26 mouse cellular contexts compared by ENCODE assay signal in the genomic region with DNA sequence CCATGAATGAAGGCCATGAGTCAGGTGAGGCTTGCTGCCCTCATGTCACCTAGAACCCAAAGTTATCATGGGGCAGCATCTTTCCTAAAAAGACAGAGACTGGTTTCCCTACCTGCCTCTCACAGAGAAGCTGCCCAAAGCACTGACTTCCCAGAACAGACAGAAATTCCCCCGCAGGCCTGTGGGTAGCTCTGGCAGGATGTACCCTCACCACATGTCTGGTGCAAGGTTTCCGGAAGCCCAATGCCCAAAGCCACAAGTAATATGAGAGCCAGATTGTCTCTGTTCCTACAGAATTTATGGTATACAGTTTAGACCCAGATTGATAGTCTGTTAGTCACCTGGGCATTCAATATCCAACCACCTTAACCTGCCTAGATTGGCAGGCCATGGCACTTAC. TPM values are rescaled to one million over a fixed set of nuclear protein-coding genes. Genes with fewer than 3 reads are reported as not detected.
A peak's percentile ranks its signal among the peaks of the same experiment; 100 is the strongest.
DNase-seq lines count a peak whose midpoint lies in the region; ATAC-seq and TF ChIP-seq lines count a peak whose summit lies in the region.
"Had no signal": no experiment of that assay in that cellular context is flagged by ENCODE, and none has a peak within 500 bp of the region (broad histone marks: within the 10 kb centered on the region; RNA-seq: fewer than 3 reads in every experiment).

No protein-coding gene starts in this region.

- no peak overlapping the region for H3K4me3 ChIP-seq in hindbrain, embryonic 11.5 days (ENCODE audit: low read depth, low read length)
- H3K4me3 ChIP-seq in liver, postnatal 0 days (ENCODE audit: low read depth, low read length): no peak overlapping the region
- H3K4me3 ChIP-seq: embryonic facial prominence, embryonic 13.5 days; forebrain, embryonic 13.5 days; gastrocnemius, adult 2 months; heart, embryonic 10.5 days; hindbrain, embryonic 10.5 days; hindbrain, embryonic 15.5 days had no signal

- no peaks in the 10 kb centered on the region for H3K9me3 ChIP-seq in hindbrain, embryonic 11.5 days (ENCODE audit: control insufficient read depth, low read length)
- H3K9me3 ChIP-seq in liver, postnatal 0 days (ENCODE audit: low read length): no peaks in the 10 kb centered on the region
- H3K9me3 ChIP-seq: embryonic facial prominence, embryonic 13.5 days; forebrain, embryonic 13.5 days; G1E; heart, embryonic 10.5 days; hindbrain, embryonic 10.5 days; hindbrain, embryonic 15.5 days had no signal

- intact Hi-C loops in gastrocnemius, postnatal 36 days (cut with DNase I): no loop called here

- no peak for TF ChIP-seq EP300 in liver, postnatal 0 days (IDR thresholded peaks at IDR 0.05; ENCODE audit: low read depth)

- H3K4me1 ChIP-seq in hindbrain, embryonic 11.5 days (replicated peaks; ENCODE audit: control insufficient read depth, insufficient read depth, low read length): no peaks in the 10 kb centered on the region
- H3K4me1 ChIP-seq in liver, postnatal 0 days (ENCODE audit: insufficient read depth): no peaks in the 10 kb centered on the region
- H3K4me1 ChIP-seq: embryonic facial prominence, embryonic 13.5 days; forebrain, embryonic 13.5 days; heart, embryonic 10.5 days; hindbrain, embryonic 15.5 days had no signal

- H3K36me3 ChIP-seq in hindbrain, embryonic 11.5 days (ENCODE audit: control insufficient read depth, insufficient read depth, low read length): no peaks in the 10 kb centered on the region
- H3K36me3 ChIP-seq in liver, postnatal 0 days (replicated peaks; ENCODE audit: insufficient read depth, low read length): no peaks in the 10 kb centered on the region
- H3K36me3 ChIP-seq: embryonic facial prominence, embryonic 13.5 days; G1E; heart, embryonic 10.5 days; hindbrain, embryonic 10.5 days; hindbrain, embryonic 15.5 days had no signal

- no peak overlapping the region for H3K9ac ChIP-seq in hindbrain, embryonic 11.5 days (ENCODE audit: low read depth, low read length)
- H3K9ac ChIP-seq in liver, postnatal 0 days (replicated peaks): no peak overlapping the region
- H3K9ac ChIP-seq: embryonic facial prominence, embryonic 13.5 days; forebrain, embryonic 13.5 days; forebrain, postnatal 0 days; hindbrain, embryonic 15.5 days had no signal

- peak; percentile 83 for DNase-seq in 416B (ENCODE audit: low read depth)
- DNase-seq in T-cell, adult 2 months (ENCODE audit: low spot score): peak; percentile 9
- DNase-seq in gastrocnemius, postnatal 36 days: no peak
- no peak for DNase-seq in hindbrain, embryonic 11.5 days (ENCODE audit: low spot score)
- DNase-seq in liver, postnatal 0 days: no peak
- DNase-seq: adrenal gland, postnatal 14 days; cerebellum, adult 11-12 months; cerebellum, adult 9-10 months; cerebellum, postnatal 25 days; forebrain, postnatal 0 days; gastrocnemius, adult 2 months; gastrocnemius, postnatal 25 days; heart, adult 18-20 months; heart, postnatal 10 days had no signal

- ATAC-seq in granulocyte monocyte progenitor cell, adult 5-6 weeks (replicated peaks; ENCODE audit: poor library complexity, severe bottlenecking): peak; percentile 90
- ATAC-seq in megakaryocyte progenitor cell, adult 5-6 weeks (replicated peaks; ENCODE audit: poor library complexity): peak; percentile 92
- no peak for ATAC-seq in hindbrain, embryonic 11.5 days (ENCODE audit: low FRiP score)
- ATAC-seq in liver, postnatal 0 days: no peak
- ATAC-seq: forebrain, embryonic 13.5 days; forebrain, postnatal 0 days; inflammation-experienced regulatory T-cells, adult 6 months; intestine, postnatal 0 days had no signal

- WGBS in hindbrain, embryonic 11.5 days: 87% methylated on average over 2 of the region's 2 CpGs
- WGBS in liver, postnatal 0 days (ENCODE audit: insufficient replicate concordance): 47% methylated on average over 2 of the region's 2 CpGs

- TF ChIP-seq CTCF in liver, postnatal 0 days (IDR thresholded peaks at IDR 0.05; ENCODE audit: low read depth): no peak

- H3K4me2 ChIP-seq in hindbrain, embryonic 11.5 days (replicated peaks; ENCODE audit: low read depth, low read length): no peak overlapping the region
- no peak overlapping the region for H3K4me2 ChIP-seq in liver, postnatal 0 days (ENCODE audit: low read depth, low read length)
- H3K4me2 ChIP-seq: embryonic facial prominence, embryonic 13.5 days; forebrain, embryonic 13.5 days; hindbrain, embryonic 15.5 days had no signal

- no peak overlapping the region for H3K27ac ChIP-seq in hindbrain, embryonic 11.5 days (ENCODE audit: low read depth, low read length)
- H3K27ac ChIP-seq in liver, postnatal 0 days (ENCODE audit: low read depth): no peak overlapping the region
- H3K27ac ChIP-seq: embryonic facial prominence, embryonic 13.5 days; forebrain, embryonic 13.5 days; gastrocnemius, adult 2 months; heart, embryonic 10.5 days; hindbrain, embryonic 10.5 days; hindbrain, embryonic 15.5 days had no signal

- H3K27me3 ChIP-seq in hindbrain, embryonic 11.5 days (ENCODE audit: control insufficient read depth, insufficient read depth, low read length): no peaks in the 10 kb centered on the region
- no peaks in the 10 kb centered on the region for H3K27me3 ChIP-seq in liver, postnatal 0 days (ENCODE audit: insufficient read depth, low read length)
- H3K27me3 ChIP-seq: embryonic facial prominence, embryonic 13.5 days; forebrain, embryonic 13.5 days; hindbrain, embryonic 15.5 days had no signal

RNA-seq across cellular contexts. Expression of gene Zbtb46, which starts 16.2 kb away (rescaled TPM):
- 1.1 TPM in 1 of 2 replicates, not detected in the other for total RNA-seq in granulocyte monocyte progenitor cell, adult 5-6 weeks (2014; fragmentation: Nextera tagmentation)
- 0.13 and 0.15 TPM in 2 replicates for total RNA-seq in granulocyte monocyte progenitor cell, adult 5-6 weeks (2017)
- 1.2 and 1.8 TPM in 2 replicates for total RNA-seq in megakaryocyte progenitor cell, adult 5-6 weeks (2015)
- total RNA-seq in megakaryocyte progenitor cell, adult 5-6 weeks (2017): 1.9 and 5.4 TPM in 2 replicates
- 1 to 10 TPM; 3.9 to 4.0 TPM for total RNA-seq in gastrocnemius, postnatal 36 days (2021)
- 15.6 and 17.2 TPM in 2 replicates for polyA plus RNA-seq in hindbrain, embryonic 11.5 days (2014; fragmentation: Nextera tagmentation; extraction: Ambion mirVana)
- 3.0 and 3.5 TPM in 2 replicates for polyA plus RNA-seq in liver, postnatal 0 days (2015; fragmentation: Nextera tagmentation; extraction: Ambion mirVana)
- polyA plus RNA-seq: G1E had no signal

RNA-seq across cellular contexts. Expression of gene Abhd16b, which starts 50.0 kb away (rescaled TPM):
- total RNA-seq in granulocyte monocyte progenitor cell, adult 5-6 weeks (2014; fragmentation: Nextera tagmentation): not detected in 2 replicates
- total RNA-seq in granulocyte monocyte progenitor cell, adult 5-6 weeks (2017): not detected in 2 replicates
- not detected in 2 replicates for total RNA-seq in megakaryocyte progenitor cell, adult 5-6 weeks (2015)
- total RNA-seq in megakaryocyte progenitor cell, adult 5-6 weeks (2017): not detected in 2 replicates
- total RNA-seq in gastrocnemius, postnatal 36 days (2021): not detected
- 0.09 and 0.14 TPM in 2 replicates for polyA plus RNA-seq in hindbrain, embryonic 11.5 days (2014; fragmentation: Nextera tagmentation; extraction: Ambion mirVana)
- polyA plus RNA-seq in liver, postnatal 0 days (2015; fragmentation: Nextera tagmentation; extraction: Ambion mirVana): 0.06 and 0.08 TPM in 2 replicates
- total RNA-seq: adrenal gland, adult 18-20 months; adrenal gland, postnatal 14 days; forebrain, postnatal 0 days; G1E; gastrocnemius, adult 2 months; gastrocnemius, postnatal 25 days; heart, adult 18-20 months; heart, postnatal 10 days had no signal
- polyA plus RNA-seq: C2C12; forebrain, embryonic 13.5 days; forebrain, postnatal 0 days; G1E; inflammation-experienced regulatory T-cells, adult 6 months had no signal

RNA-seq across cellular contexts. Expression of gene Tpd52l2, which starts 53.9 kb away (rescaled TPM):
- total RNA-seq in granulocyte monocyte progenitor cell, adult 5-6 weeks (2014; fragmentation: Nextera tagmentation): 43.1 and 60.9 TPM in 2 replicates
- total RNA-seq in granulocyte monocyte progenitor cell, adult 5-6 weeks (2017): 115 and 129 TPM in 2 replicates
- 47.1 and 60.0 TPM in 2 replicates for total RNA-seq in megakaryocyte progenitor cell, adult 5-6 weeks (2015)
- total RNA-seq in megakaryocyte progenitor cell, adult 5-6 weeks (2017): 99.2 and 119 TPM in 2 replicates
- total RNA-seq in gastrocnemius, postnatal 36 days (2021): 10 to 100 TPM; 41.1 to 48.7 TPM
- polyA plus RNA-seq in hindbrain, embryonic 11.5 days (2014; fragmentation: Nextera tagmentation; extraction: Ambion mirVana): 145 and 151 TPM in 2 replicates
- 51.8 and 52.5 TPM in 2 replicates for polyA plus RNA-seq in liver, postnatal 0 days (2015; fragmentation: Nextera tagmentation; extraction: Ambion mirVana)

Comparison
In these comparisons a context has a peak if more than half of its experiments do, and no peak if none do; other contexts are left out.
1. DNase-seq: peak in 416B (single experiment) and T-cell, adult 2 months (single experiment); none in gastrocnemius, postnatal 36 days (0 of 2), hindbrain, embryonic 11.5 days (single experiment) and liver, postnatal 0 days (single experiment).
2. ATAC-seq: peak in granulocyte monocyte progenitor cell, adult 5-6 weeks (single experiment) and megakaryocyte progenitor cell, adult 5-6 weeks (single experiment); none in hindbrain, embryonic 11.5 days (single experiment) and liver, postnatal 0 days (single experiment).